Mouse (Mus musculus): Measurements from ENCODE around the gene Snap23.
"Not testable (repeated sequence)": the region's sequence is repeated elsewhere in the genome, so short reads cannot be mapped to it uniquely, and the experiment has no call there.

Snap23 gene

DNA sequence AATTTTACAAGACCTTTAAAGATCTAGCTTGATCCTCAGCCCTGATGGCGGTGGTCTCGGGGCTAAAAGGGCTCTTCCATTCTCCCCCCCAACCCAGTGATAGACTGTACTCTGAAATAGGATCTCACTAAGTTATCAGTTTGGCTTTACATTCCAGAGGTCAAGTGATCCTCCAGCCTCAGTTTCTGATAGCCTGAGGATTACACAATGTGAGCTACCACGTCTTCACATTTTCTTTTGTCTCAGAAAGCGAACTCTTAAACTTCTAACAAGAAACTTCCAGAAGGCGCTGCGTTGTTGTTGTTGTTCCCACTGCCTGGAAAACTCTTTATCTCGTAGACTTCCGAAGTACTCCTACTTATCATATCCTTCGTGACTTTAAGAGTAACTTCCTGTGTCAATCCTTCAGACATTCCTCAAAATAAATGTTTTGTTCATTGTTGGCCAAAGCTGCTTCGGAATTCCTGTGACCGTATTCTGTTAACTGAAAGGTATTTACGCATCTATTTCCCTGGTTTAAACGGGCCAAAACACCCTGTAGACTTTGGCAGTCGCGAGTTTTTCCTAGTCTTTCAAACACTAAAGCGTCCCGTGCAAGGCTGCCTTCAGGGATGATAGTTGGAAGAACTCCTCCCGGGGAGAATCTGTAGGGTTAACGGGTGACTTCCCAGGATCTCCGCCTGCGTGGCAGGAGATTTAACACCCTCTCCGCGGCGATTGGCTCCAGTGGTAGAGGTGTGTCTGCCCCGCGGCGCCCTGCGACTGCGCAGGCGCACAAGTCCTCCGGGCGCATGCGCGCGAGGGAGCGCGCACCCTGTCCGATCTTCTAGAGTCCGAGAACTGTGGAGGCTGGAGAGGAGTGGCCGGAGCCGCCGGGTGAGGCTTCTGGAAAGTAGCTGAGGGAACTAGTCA is at the start of gene Snap23:
Gene Snap23 (plus strand): TSS at position 786 of the 912 bp plus-strand sequence.
- peak; percentile 90 for DNase-seq

DNA sequence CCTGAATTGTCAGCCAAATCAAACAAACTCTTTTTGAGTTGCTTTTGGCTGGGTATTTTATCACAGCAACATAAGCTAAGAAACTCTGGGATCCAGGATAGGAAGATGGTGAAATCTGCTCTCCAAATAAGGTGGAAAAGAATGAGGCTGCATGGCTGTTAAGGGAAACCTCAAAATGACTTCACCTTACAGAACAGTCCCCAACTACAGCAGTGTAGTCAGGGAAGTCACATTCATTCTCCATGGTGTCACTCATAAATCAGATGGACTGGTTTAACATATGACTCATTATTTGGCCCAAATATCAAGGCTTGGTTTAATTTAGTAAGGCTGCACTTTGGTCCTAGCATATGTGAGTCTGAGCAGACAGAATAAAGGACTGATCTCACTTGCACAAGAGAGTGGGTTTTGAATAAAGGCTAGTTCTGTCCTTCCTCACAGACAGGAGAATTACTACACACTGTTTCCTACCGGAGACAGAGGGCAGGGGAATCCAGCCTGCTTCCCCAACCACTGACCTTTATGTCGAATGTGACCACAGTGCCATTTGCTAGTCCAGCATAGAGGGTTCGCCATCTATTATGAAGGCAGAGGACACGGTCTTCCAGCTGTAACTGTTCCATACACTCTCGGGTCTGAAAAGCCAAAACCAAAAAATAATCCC is 48.8 kb upstream of the Snap23 start:
- no peak for DNase-seq

- DNase-seq: no peak
Measured at GRCm38 (mm10) chr2:120526771-120527170, 40.7 kb upstream of the Snap23 start.

DNA sequence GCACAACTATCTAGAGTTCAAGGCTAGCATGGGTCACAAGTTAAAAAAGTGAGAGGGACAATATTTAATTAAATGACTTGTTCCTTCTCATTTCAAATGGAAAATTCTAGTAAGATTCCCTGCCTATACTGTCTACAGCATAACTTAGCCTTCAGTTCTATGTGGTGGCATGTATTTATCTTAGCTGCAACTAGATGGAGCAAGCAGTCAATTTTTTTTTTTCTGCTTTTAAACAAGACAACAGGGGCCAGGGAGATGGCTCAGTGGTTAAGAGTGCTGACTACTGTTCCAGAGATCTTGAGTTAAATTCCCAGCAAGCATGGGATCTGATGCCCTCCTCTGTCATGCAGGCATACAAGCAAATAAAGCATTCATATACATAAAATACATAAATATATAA is 37.9 kb upstream of the Snap23 start:
- DNase-seq: no peak

DNA sequence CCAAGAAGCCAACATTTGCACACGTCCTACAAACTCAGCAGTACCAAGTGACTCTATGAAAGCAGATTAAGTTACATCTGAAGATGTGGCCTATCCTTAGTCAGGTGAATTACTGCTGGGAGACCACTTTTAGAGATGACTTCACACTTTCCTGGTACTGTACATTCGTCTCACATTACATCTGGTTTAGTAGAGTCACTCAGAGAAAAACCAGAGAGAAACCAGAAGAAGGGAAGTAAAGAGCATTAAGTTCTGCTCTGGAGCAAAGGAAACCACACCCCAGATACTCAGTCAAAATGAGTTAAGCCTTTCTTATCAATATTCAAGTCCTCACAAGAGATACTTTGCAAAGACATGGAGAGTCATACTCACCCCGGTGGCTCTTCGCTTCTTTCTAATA is 36.2 kb upstream of the Snap23 start:
- DNase-seq: no peak

DNA sequence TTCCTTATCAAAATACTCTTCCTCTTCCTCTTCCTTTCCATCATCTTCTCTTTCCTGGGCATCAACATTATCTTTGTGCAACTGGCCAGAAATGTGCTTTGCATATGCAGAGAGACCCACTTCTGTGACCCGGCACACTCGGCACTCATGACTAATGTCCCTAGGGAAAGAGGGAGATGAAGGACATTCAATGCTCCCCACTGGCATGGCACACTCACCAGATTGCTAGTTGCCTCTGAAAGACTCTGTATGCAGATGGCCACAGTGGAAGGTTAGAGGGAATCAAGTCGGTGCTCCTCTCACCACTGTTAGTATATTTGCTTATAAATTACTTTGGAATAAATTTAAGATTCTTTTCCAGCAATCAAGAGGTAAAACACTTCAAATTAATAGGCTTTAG is 28.1 kb upstream of the Snap23 start:
- no peak for DNase-seq

DNA sequence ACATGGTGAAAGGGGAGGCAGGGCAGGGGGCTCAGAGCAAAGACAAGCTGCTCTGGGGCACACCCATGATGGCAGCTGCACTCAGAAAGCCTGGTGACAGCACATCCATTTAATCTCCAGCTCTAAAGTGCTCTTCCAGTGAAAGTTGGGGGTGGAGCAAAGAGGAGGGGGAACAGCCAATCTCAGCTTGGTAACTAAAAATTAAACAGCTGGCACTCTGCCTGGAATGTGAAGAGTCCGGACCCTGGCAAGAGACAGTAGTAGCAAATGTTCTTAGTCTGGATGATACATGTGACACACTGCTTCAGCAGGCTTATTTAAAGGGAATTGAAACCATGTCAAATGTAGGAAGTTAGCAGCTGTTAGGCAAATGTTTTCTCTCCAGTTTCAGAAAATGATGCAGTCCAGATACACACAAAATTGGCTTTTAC is 27.7 kb upstream of the Snap23 start:
- DNase-seq: no peak

DNA sequence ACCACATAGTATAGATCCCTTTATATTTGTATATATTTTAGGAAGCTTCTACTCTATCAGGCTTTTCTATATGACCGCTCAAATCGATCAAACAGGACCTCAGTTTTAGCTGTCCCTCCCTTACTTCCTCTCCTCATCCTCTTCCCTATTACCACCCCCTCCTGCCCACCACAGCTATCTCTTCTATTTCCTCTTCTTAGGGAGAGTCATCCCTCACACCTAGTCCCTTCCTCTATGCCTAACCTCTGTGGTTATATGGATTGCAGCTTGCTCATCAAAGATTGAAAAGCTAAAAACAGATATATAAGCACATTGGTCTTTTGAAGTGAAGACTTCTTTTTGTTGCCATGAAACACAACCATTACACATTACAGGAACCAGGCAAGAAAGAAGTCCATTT is 22.7 kb upstream of the Snap23 start:
- no peak for DNase-seq

GRCm38 (mm10) chr2:120556868-120557267 is 10.6 kb upstream of the Snap23 start:
- no peak for DNase-seq

DNA sequence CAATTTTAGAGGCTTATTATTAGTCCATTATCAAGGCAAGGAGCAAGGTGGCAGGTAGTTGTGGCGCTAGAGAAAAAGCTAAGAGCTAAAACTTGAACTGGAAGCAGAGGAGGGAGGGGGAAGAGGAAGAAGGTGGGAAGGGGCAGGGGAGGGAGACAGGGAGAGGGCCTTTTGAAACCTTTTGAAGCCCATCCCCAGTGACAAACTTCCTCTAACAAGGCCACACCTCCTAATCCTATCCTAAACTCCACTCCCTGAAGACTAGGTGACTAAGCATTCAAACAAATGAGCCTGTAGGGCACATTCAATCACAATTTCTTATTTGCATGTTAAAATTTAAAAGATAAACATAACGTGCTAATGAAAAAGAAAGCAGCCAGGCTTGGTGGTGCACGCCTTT is 8.7 kb upstream of the Snap23 start:
- no peak for DNase-seq

DNA sequence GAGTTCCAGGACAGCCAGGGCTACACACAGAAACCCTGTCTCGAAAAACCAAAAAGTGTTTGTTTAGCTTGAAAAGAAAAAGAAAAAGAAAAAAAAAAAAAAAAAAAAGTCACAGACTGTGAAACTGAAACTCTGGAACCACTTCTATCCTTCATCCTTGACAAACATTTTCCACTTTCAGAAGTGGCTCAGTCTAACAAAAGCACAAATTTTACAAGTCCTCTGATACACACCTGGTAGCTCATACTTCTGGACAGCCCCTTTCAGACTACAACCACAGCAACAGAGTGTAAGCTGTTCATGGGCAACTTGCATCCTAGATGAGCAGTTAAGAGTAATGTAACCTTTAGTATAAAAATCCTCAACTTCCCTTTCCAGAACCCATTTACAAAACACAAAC is 5.9 kb upstream of the Snap23 start:
- DNase-seq: no peak

- no peak for DNase-seq
Measured at GRCm38 (mm10) chr2:120562859-120563234, 4.6 kb upstream of the Snap23 start.

GRCm38 (mm10) chr2:120563235-120563990 is 4.1 kb upstream of the Snap23 start, which contains the start of gene Zfp106:
Gene Zfp106, minus strand, starts transcription at chr2:120563843.
- peak; percentile 91 for DNase-seq

- DNase-seq: not testable (repeated sequence)
Measured at GRCm38 (mm10) chr2:120564548-120565188, 2.8 kb upstream of the Snap23 start.

GRCm38 (mm10) chr2:120565363-120565762 is 2.1 kb upstream of the Snap23 start:
- no peak for DNase-seq

DNA sequence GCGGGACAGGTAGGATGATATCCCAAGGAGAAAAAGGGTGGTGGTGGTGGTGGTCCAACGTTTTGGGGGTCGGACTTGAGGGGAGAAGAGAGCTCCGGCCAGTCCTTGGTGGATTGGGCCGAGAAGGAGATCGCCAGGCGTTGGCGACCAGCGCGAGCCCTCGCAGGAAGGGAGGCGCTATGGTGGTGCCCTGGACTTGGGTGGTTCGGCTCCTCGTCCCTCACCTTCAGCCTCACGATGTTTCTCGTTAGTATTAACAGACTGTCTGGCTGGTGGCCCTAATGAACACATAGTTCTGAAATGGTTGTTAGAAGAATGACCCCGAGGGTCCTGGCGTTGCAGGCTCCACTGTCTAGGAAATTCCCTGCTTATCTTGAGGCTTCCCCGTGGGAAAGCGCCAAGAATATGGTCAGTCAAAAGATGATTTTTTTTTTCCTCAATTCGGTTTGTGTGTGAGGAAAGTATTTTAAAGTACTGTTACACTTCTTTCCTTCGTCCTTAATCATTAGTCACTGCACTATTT is 388 bp downstream of the Snap23 start:
- no peak for DNase-seq

GRCm38 (mm10) chr2:120571081-120571480 is 3.6 kb downstream of the Snap23 start:
- DNase-seq: no peak

DNA sequence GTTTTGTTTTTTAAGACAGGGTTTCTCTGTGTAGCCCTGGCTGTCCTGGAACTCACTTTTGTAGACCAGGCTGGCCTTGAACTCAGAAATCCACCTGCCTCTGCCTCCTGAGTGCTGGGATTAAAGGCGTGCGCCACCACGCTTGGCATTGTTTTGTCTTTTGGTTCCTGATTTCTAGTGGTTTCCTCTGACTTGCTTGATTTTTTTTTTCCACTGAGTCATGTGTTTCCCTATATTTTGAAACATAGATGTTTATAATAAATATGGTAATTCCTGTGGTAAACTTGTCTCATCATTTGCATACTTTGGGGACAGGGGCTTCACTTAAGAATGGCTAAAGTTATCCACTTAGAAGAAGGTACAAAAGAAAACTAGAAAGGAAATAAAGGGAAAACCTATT is 4.7 kb downstream of the Snap23 start:
- not testable (repeated sequence) for DNase-seq

DNA sequence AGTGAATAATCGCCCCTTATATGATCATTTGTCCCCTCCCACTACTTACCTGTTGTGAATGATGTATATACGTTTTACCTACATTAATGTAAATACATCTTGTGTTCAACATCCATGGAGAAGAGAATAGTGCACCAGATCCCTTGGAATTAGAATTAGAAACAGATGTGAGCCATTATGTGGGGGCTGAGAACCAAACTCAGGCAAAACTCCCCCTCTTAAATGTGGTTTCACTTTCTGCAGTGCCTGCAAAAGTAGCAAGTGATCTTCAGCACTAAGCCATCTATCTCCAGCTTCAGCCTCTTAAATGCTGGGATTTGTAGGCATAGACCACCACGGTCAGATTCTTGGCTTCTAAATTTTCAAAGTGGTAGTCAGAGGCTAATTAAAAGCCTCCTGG is 7.7 kb downstream of the Snap23 start:
- no peak for DNase-seq

- no peak for DNase-seq
Measured at GRCm38 (mm10) chr2:120575978-120576377, 8.5 kb downstream of the Snap23 start.

DNA sequence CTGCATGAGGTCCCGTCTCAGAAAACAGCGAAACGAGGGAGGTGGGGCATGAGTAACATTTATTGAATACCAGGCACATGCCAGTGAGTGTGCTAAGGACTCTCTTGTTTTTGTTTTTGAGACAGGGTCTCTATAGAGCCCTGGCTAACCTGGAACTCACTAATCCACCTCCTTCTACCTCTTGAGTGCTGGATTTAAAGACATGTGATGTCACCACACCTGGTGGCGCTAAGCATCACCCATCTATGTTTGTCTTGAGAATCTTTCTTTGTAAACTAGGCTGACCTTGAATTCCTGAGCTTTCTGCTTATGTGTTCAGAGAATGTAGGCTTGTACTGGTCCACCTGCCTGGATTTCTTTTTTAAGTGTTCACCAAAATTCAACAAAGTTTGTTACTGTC is 10.3 kb downstream of the Snap23 start:
- DNase-seq: no peak

GRCm38 (mm10) chr2:120578286-120578685 is 10.8 kb downstream of the Snap23 start:
- no peak for DNase-seq

DNA sequence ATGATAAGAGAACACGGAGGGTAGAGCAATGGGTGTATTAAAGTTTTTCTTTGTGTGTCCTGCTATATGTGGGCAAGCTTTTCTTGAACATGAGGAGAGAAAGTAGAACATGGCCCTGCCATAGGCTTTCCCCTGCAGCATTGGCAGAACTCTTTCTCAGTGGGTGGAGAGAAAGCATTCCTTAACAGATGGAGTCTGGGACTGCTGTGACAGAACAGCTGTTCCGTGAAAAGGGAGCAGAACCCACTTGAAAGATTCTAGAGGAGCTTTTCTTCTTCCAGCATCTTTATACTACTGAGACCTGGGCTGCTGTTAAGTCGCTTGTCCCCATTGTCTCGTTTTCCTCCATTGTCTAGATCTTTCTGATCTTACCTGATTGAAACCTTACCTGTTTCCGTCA is 22.3 kb downstream of the Snap23 start:
- DNase-seq: no peak

Data from thymus, postnatal 4 days (tissue).